Mouse (Mus musculus): ENCODE measurements around the gene Car4.

The Car4 gene

DNA sequence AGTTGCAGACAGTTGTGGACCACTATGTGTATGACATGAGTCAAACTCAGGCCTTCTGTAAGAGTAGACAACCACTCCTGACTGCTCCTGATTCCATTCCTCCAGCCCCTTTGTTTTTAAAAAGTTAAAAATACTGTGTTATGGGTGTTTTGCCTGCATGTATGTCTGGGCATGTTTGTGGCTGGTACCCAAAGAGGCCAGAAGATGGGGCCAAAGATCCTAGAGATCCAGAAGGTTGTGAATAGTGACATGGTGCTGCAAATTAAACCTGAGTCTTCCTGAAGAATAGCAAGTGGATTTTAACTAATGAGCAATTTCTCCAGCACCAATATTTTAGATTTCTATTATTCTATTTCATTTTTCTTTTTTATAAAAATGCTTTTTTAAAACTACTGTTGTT lies 55.5 kb downstream of the Car4 start:
- DNase-seq (ENCODE audit: low spot score) = no peak
